Comparison of ENCODE assay signal across 26 mouse cellular contexts in genomic region chr7:118554290-118554689, GRCm38 (mm10). TPM values are rescaled to one million over a fixed set of nuclear protein-coding genes. Genes with fewer than 3 reads are reported as not detected.
DNase-seq lines count a peak whose midpoint lies in the region; ATAC-seq and TF ChIP-seq lines count a peak whose summit lies in the region.
"Had no signal": no experiment of that assay in that cellular context is flagged by ENCODE, and none has a peak within 500 bp of the region (broad histone marks: within the 10 kb centered on the region; RNA-seq: fewer than 3 reads in every experiment).

No protein-coding gene starts in this region.

- DNase-seq in embryonic facial prominence, embryonic 14.5 days (ENCODE audit: low spot score), result peak; percentile 31
- no peak for DNase-seq in embryonic facial prominence, embryonic 10.5 days (ENCODE audit: low spot score)
- DNase-seq in layer of hippocampus, adult 2 months (ENCODE audit: low spot score in 2 of 2), result no peak
- DNase-seq in layer of hippocampus, adult 18-20 months (ENCODE audit: low spot score in 2 of 2), result no peak
- DNase-seq in midbrain, embryonic 14.5 days, result peak; percentile 54
- no peak for DNase-seq in midbrain, embryonic 11.5 days (ENCODE audit: low spot score, missing footprints)
- peak; percentile 29 for DNase-seq in limb, embryonic 14.5 days (ENCODE audit: low spot score)
- no peak for DNase-seq in urinary bladder, adult 18-20 months (ENCODE audit: low spot score in 2 of 2)
- DNase-seq: adrenal gland, postnatal 10 days; adrenal gland, postnatal 36 days; cerebellum, adult 11 months; cerebellum, adult 2 months; cerebellum, adult 9-11 months; cerebellum, postnatal 25 days; gastrocnemius, postnatal 36 days had no signal

- no peak for TF ChIP-seq POLR2A in limb, embryonic 14.5 days (IDR thresholded peaks at IDR 0.05; ENCODE audit: borderline replicate concordance, extremely low read depth, insufficient read depth, insufficient read length)

- no peaks in the 10 kb centered on the region for H3K4me1 ChIP-seq in embryonic facial prominence, embryonic 14.5 days (ENCODE audit: control insufficient read depth, insufficient read depth, low read length)
- no peaks in the 10 kb centered on the region for H3K4me1 ChIP-seq in embryonic facial prominence, embryonic 10.5 days
- no peaks in the 10 kb centered on the region for H3K4me1 ChIP-seq in midbrain, embryonic 14.5 days (ENCODE audit: control insufficient read depth, insufficient read depth, low read length)
- H3K4me1 ChIP-seq in midbrain, embryonic 11.5 days (ENCODE audit: control insufficient read depth, insufficient read depth, low read length), result no peaks in the 10 kb centered on the region
- H3K4me1 ChIP-seq in limb, embryonic 14.5 days (ENCODE audit: control insufficient read depth, insufficient read depth, low read length), result no peaks in the 10 kb centered on the region
- H3K4me1 ChIP-seq: embryonic facial prominence, embryonic 13.5 days; forebrain, embryonic 10.5 days; forebrain, embryonic 15.5 days; hindbrain, embryonic 13.5 days had no signal

- no peak overlapping the region for H3K4me2 ChIP-seq in embryonic facial prominence, embryonic 14.5 days (ENCODE audit: low read depth, low read length)
- H3K4me2 ChIP-seq in midbrain, embryonic 14.5 days (ENCODE audit: low read length), result no peak overlapping the region
- H3K4me2 ChIP-seq in midbrain, embryonic 11.5 days, result no peak overlapping the region
- H3K4me2 ChIP-seq in limb, embryonic 14.5 days (replicated peaks; ENCODE audit: low read depth, low read length, severe bottlenecking), result no peak overlapping the region
- H3K4me2 ChIP-seq: embryonic facial prominence, embryonic 13.5 days; forebrain, embryonic 15.5 days; heart, embryonic 11.5 days; hindbrain, embryonic 13.5 days had no signal

- H3K27me3 ChIP-seq in embryonic facial prominence, embryonic 14.5 days (replicated peaks; ENCODE audit: control insufficient read depth, insufficient read depth, low read length), result no peaks in the 10 kb centered on the region
- no peaks in the 10 kb centered on the region for H3K27me3 ChIP-seq in embryonic facial prominence, embryonic 10.5 days (replicated peaks; ENCODE audit: low read depth, poor library complexity, severe bottlenecking)
- no peaks in the 10 kb centered on the region for H3K27me3 ChIP-seq in midbrain, embryonic 14.5 days (ENCODE audit: control insufficient read depth, insufficient read depth, low read length)
- no peaks in the 10 kb centered on the region for H3K27me3 ChIP-seq in midbrain, embryonic 11.5 days (ENCODE audit: control insufficient read depth, insufficient read depth, low read length)
- H3K27me3 ChIP-seq in limb, embryonic 14.5 days (ENCODE audit: control insufficient read depth, insufficient read depth, low read length), result no peaks in the 10 kb centered on the region
- H3K27me3 ChIP-seq: embryonic facial prominence, embryonic 13.5 days; forebrain, embryonic 15.5 days; hindbrain, embryonic 13.5 days had no signal

- H3K27ac ChIP-seq in embryonic facial prominence, embryonic 14.5 days (replicated peaks; ENCODE audit: low read depth, low read length), result no peak overlapping the region
- H3K27ac ChIP-seq in embryonic facial prominence, embryonic 10.5 days (replicated peaks), result no peak overlapping the region
- H3K27ac ChIP-seq in layer of hippocampus, adult 2 months, result 0 out of 2 replicates have a peak overlapping the region, but pooled peaks have one; percentile 32
- H3K27ac ChIP-seq in midbrain, embryonic 14.5 days (replicated peaks; ENCODE audit: low read depth, low read length), result no peak overlapping the region
- H3K27ac ChIP-seq in midbrain, embryonic 11.5 days (ENCODE audit: low read depth, low read length), result no peak overlapping the region
- no peak overlapping the region for H3K27ac ChIP-seq in limb, embryonic 14.5 days (replicated peaks; ENCODE audit: low read depth, low read length)
- H3K27ac ChIP-seq: embryonic facial prominence, embryonic 13.5 days; forebrain, embryonic 10.5 days; forebrain, embryonic 15.5 days; hindbrain, embryonic 13.5 days had no signal

- TF ChIP-seq CTCF in layer of hippocampus, adult 2 months (conservative IDR thresholded peaks at IDR 0.05), result no peak

- 73% methylated on average over 2 of the region's 2 CpGs for WGBS in embryonic facial prominence, embryonic 14.5 days
- 82% methylated on average over 2 of the region's 2 CpGs for WGBS in embryonic facial prominence, embryonic 10.5 days
- WGBS in midbrain, embryonic 14.5 days, result 79% methylated on average over 2 of the region's 2 CpGs
- WGBS in midbrain, embryonic 11.5 days, result 86% methylated on average over 2 of the region's 2 CpGs
- WGBS in limb, embryonic 14.5 days, result 36% methylated on average over 2 of the region's 2 CpGs

- no peak overlapping the region for H3K4me3 ChIP-seq in embryonic facial prominence, embryonic 14.5 days (ENCODE audit: low read depth, low read length)
- H3K4me3 ChIP-seq in embryonic facial prominence, embryonic 10.5 days, result no peak overlapping the region
- no peak overlapping the region for H3K4me3 ChIP-seq in layer of hippocampus, adult 2 months
- no peak overlapping the region for H3K4me3 ChIP-seq in midbrain, embryonic 14.5 days (replicated peaks; ENCODE audit: low read depth, low read length)
- H3K4me3 ChIP-seq in midbrain, embryonic 11.5 days (ENCODE audit: low read depth, low read length), result no peak overlapping the region
- H3K4me3 ChIP-seq in limb, embryonic 14.5 days (replicated peaks; ENCODE audit: low read length), result no peak overlapping the region
- H3K4me3 ChIP-seq: embryonic facial prominence, embryonic 13.5 days; forebrain, embryonic 10.5 days; forebrain, embryonic 15.5 days; hindbrain, embryonic 13.5 days had no signal

- H3K36me3 ChIP-seq in embryonic facial prominence, embryonic 14.5 days (ENCODE audit: control insufficient read depth, insufficient read depth, low read length), result peaks cover 25% of the 10 kb centered on the region
- peaks cover 68% of the 10 kb centered on the region for H3K36me3 ChIP-seq in embryonic facial prominence, embryonic 10.5 days (replicated peaks)
- H3K36me3 ChIP-seq in midbrain, embryonic 14.5 days (ENCODE audit: control insufficient read depth, insufficient read depth, low read length), result peaks cover 37% of the 10 kb centered on the region
- peaks cover 3% of the 10 kb centered on the region; the same call in 1 of the 2 replicates for H3K36me3 ChIP-seq in midbrain, embryonic 11.5 days (ENCODE audit: control insufficient read depth, insufficient read depth, low read length)
- H3K36me3 ChIP-seq in limb, embryonic 14.5 days (ENCODE audit: control insufficient read depth, insufficient read depth, low read length), result peaks cover 4% of the 10 kb centered on the region; the same call in 1 of the 2 replicates

- H3K9ac ChIP-seq in embryonic facial prominence, embryonic 14.5 days (ENCODE audit: low read depth, low read length), result no peak overlapping the region
- H3K9ac ChIP-seq in midbrain, embryonic 14.5 days (replicated peaks; ENCODE audit: low read length), result no peak overlapping the region
- H3K9ac ChIP-seq in midbrain, embryonic 11.5 days (ENCODE audit: low read length), result no peak overlapping the region
- no peak overlapping the region for H3K9ac ChIP-seq in limb, embryonic 14.5 days (ENCODE audit: low read depth, low read length, severe bottlenecking)
- H3K9ac ChIP-seq: embryonic facial prominence, embryonic 13.5 days; forebrain, embryonic 15.5 days; hindbrain, embryonic 13.5 days had no signal

- 0 out of 2 replicates have a peak, but pooled peaks cover 10% of the 10 kb centered on the region for H3K9me3 ChIP-seq in embryonic facial prominence, embryonic 14.5 days (ENCODE audit: control insufficient read depth, low read length)
- H3K9me3 ChIP-seq in embryonic facial prominence, embryonic 10.5 days, result peaks cover 4% of the 10 kb centered on the region; the same call in 1 of the 2 replicates
- H3K9me3 ChIP-seq in midbrain, embryonic 14.5 days (ENCODE audit: control insufficient read depth, low read length), result no peaks in the 10 kb centered on the region
- no peaks in the 10 kb centered on the region for H3K9me3 ChIP-seq in midbrain, embryonic 11.5 days (ENCODE audit: control insufficient read depth, low read length)
- H3K9me3 ChIP-seq in limb, embryonic 14.5 days (ENCODE audit: control insufficient read depth, low read length), result no peaks in the 10 kb centered on the region; the same call in 1 of the 2 replicates
- H3K9me3 ChIP-seq: embryonic facial prominence, embryonic 13.5 days; forebrain, embryonic 10.5 days; forebrain, embryonic 15.5 days had no signal

- ATAC-seq in embryonic facial prominence, embryonic 14.5 days (ENCODE audit: low read depth), result peak; percentile 60; the same call in 1 of the 2 replicates
- no peak for ATAC-seq in midbrain, embryonic 14.5 days (ENCODE audit: low FRiP score, low TSS enrichment)
- ATAC-seq in midbrain, embryonic 11.5 days (ENCODE audit: low FRiP score), result no peak
- ATAC-seq in limb, embryonic 14.5 days (ENCODE audit: low FRiP score, low read depth), result peak; percentile 79
- ATAC-seq: forebrain, embryonic 15.5 days; hindbrain, embryonic 16.5 days; inflammation-experienced regulatory T-cells, adult 6 months; Patski had no signal

RNA-seq across cellular contexts. Expression of gene Coq7, which starts 21.1 kb away (rescaled TPM):
- 98.7 and 100 TPM in 2 replicates for polyA plus RNA-seq in embryonic facial prominence, embryonic 14.5 days (2014; fragmentation: Nextera tagmentation; extraction: Ambion mirVana)
- polyA plus RNA-seq in embryonic facial prominence, embryonic 10.5 days (2016; fragmentation: Nextera tagmentation; extraction: Ambion mirVana), result 128 and 134 TPM in 2 replicates
- 10 to 100 TPM; 35.3 to 35.4 TPM for total RNA-seq in layer of hippocampus, adult 2 months (2021)
- 10 to 100 TPM; 34.1 to 35.5 TPM for total RNA-seq in layer of hippocampus, adult 18-20 months (2021)
- 93.7 and 103 TPM in 2 replicates for polyA plus RNA-seq in midbrain, embryonic 14.5 days (2014; fragmentation: Nextera tagmentation; extraction: Ambion mirVana)
- polyA plus RNA-seq in midbrain, embryonic 11.5 days (2014; fragmentation: Nextera tagmentation; extraction: Ambion mirVana), result 99.6 and 111 TPM in 2 replicates
- 53.0 and 60.3 TPM in 2 replicates for polyA plus RNA-seq in limb, embryonic 14.5 days (2012; rRNA removed)
- 90.5 and 97.4 TPM in 2 replicates for polyA plus RNA-seq in limb, embryonic 14.5 days (2014; fragmentation: Nextera tagmentation; extraction: Ambion mirVana)

RNA-seq across cellular contexts. Expression of gene Tmc7, which starts 30.2 kb away (rescaled TPM):
- 5.9 and 7.2 TPM in 2 replicates for polyA plus RNA-seq in embryonic facial prominence, embryonic 14.5 days (2014; fragmentation: Nextera tagmentation; extraction: Ambion mirVana)
- 4.9 and 7.2 TPM in 2 replicates for polyA plus RNA-seq in embryonic facial prominence, embryonic 10.5 days (2016; fragmentation: Nextera tagmentation; extraction: Ambion mirVana)
- 10 to 100 TPM; 15.0 to 16.8 TPM for total RNA-seq in layer of hippocampus, adult 2 months (2021)
- total RNA-seq in layer of hippocampus, adult 18-20 months (2021), result 10 to 100 TPM; 15.5 to 15.6 TPM
- 4.3 and 5.9 TPM in 2 replicates for polyA plus RNA-seq in midbrain, embryonic 14.5 days (2014; fragmentation: Nextera tagmentation; extraction: Ambion mirVana)
- 9.8 and 10.3 TPM in 2 replicates for polyA plus RNA-seq in midbrain, embryonic 11.5 days (2014; fragmentation: Nextera tagmentation; extraction: Ambion mirVana)
- polyA plus RNA-seq in limb, embryonic 14.5 days (2012; rRNA removed), result 4.0 and 4.6 TPM in 2 replicates
- 4.4 and 4.5 TPM in 2 replicates for polyA plus RNA-seq in limb, embryonic 14.5 days (2014; fragmentation: Nextera tagmentation; extraction: Ambion mirVana)
- total RNA-seq: common myeloid progenitor, adult 5-6 weeks; hematopoietic stem cell, adult 5-6 weeks had no signal
- polyA plus RNA-seq: inflammation-experienced regulatory T-cells, adult 6 months had no signal

RNA-seq across cellular contexts. Expression of gene Tmc5, which starts 42.8 kb away (rescaled TPM):
- 0.58 and 1.0 TPM in 2 replicates for polyA plus RNA-seq in embryonic facial prominence, embryonic 14.5 days (2014; fragmentation: Nextera tagmentation; extraction: Ambion mirVana)
- polyA plus RNA-seq in embryonic facial prominence, embryonic 10.5 days (2016; fragmentation: Nextera tagmentation; extraction: Ambion mirVana), result 0.05 TPM in 1 of 2 replicates, not detected in the other
- under 1 TPM; 0.32 to 0.69 TPM for total RNA-seq in layer of hippocampus, adult 2 months (2021)
- under 1 TPM; 0.38 to 0.40 TPM for total RNA-seq in layer of hippocampus, adult 18-20 months (2021)
- polyA plus RNA-seq in midbrain, embryonic 14.5 days (2014; fragmentation: Nextera tagmentation; extraction: Ambion mirVana), result 0.15 and 0.28 TPM in 2 replicates
- polyA plus RNA-seq in midbrain, embryonic 11.5 days (2014; fragmentation: Nextera tagmentation; extraction: Ambion mirVana), result 0.14 and 0.19 TPM in 2 replicates
- 0.29 and 0.32 TPM in 2 replicates for polyA plus RNA-seq in limb, embryonic 14.5 days (2012; rRNA removed)
- polyA plus RNA-seq in limb, embryonic 14.5 days (2014; fragmentation: Nextera tagmentation; extraction: Ambion mirVana), result 0.15 and 0.37 TPM in 2 replicates
- total RNA-seq: adrenal gland, postnatal 36 days; common myeloid progenitor, adult 5-6 weeks; granulocyte monocyte progenitor cell, adult 5-6 weeks; hematopoietic stem cell, adult 5-6 weeks had no signal
- polyA plus RNA-seq: inflammation-experienced regulatory T-cells, adult 6 months; Patski had no signal

Comparison
In these comparisons a context has a peak if more than half of its experiments do, and no peak if none do; other contexts are left out.
1. DNase-seq: peak in embryonic facial prominence, embryonic 14.5 days (single experiment), midbrain, embryonic 14.5 days (single experiment) and limb, embryonic 14.5 days (single experiment); none in embryonic facial prominence, embryonic 10.5 days (single experiment), layer of hippocampus, adult 2 months (0 of 2), layer of hippocampus, adult 18-20 months (0 of 2), midbrain, embryonic 11.5 days (single experiment) and urinary bladder, adult 18-20 months (0 of 2).
2. ATAC-seq: peak in embryonic facial prominence, embryonic 14.5 days (single experiment) and limb, embryonic 14.5 days (single experiment); none in midbrain, embryonic 14.5 days (single experiment) and midbrain, embryonic 11.5 days (single experiment).